Mouse (Mus musculus) thymus, adult 2 months (tissue): Measurements from ENCODE around the gene Dync1i2.

ENCODE experiments used
- CTCF ChIP-seq: fragments of 200-500 bp; IDR thresholded peaks from 2 replicates; pipeline ENCODE4 v1.5.1; 2012; ENCODE audit warnings: mild to moderate bottlenecking, control low read depth, low read length, moderate library complexity, borderline replicate concordance; ENCODE audit not compliant: control insufficient read depth, poor library complexity, insufficient read depth; ENCODE audit errors: extremely low read depth
- POLR2A ChIP-seq: fragments of 200-500 bp; IDR thresholded peaks from 2 replicates; pipeline ENCODE4 v1.6.1; 2012; ENCODE audit warnings: mild to moderate bottlenecking, low read length, control low read depth, moderate library complexity; ENCODE audit not compliant: control insufficient read depth, poor library complexity, insufficient read depth; ENCODE audit errors: extremely low read depth

DNA sequence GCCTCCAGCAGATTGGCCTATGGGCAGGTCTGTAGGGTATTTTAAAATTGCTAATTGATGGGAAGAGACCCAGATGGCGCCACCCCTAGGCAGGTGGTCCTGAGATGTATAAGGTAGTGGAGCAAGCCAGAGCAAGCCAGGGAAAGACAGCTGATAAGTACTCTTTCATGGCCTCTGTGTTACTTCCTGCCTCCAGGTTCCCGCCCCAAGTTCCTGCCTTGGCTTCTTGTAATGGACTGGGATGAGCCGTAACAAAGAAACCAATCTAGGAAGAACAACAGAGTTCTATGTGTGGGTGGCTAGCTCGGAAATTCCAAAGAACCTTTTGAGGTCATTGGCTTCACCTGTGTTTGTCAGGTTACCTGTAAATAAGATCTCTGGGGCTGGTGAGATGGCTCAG lies 44.3 kb upstream of the Dync1i2 start:
- TF ChIP-seq POLR2A (no peak), CTCF (no peak)
